Mouse (Mus musculus) thymus, adult 18-20 months (tissue): ENCODE data around the gene Slc25a10.
"Not testable (repeated sequence)": the region's sequence is repeated elsewhere in the genome, so short reads cannot be mapped to it uniquely, and the experiment has no call there.

Experiments
- DNase-seq, 2 experiments: peaks; one replicate each; pipeline ENCODE4 v3.0.0; 2022; ENCODE audit warnings: mixed read lengths in 2 of 2

Slc25a10 gene

DNA sequence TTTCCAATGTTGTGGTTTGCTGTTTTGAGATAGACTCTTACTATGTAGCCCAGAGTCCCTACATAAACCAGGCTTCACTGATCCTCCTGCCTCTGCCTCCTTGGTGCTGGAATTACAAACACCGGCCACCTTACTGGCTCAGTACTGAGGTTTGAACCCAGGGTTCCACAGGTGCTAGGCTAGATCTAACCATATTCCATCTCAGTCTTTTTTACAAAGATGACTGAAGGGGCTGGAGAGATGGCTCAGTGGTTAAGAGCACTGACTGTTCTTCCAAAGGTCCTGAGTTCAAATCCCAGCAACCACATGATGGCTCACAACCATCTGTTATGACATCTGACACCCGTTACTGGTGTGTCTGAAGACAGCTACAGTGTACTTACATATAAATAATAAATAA lies 22.6 kb downstream of the Slc25a10 start:
- DNase-seq: not testable (repeated sequence)

DNA sequence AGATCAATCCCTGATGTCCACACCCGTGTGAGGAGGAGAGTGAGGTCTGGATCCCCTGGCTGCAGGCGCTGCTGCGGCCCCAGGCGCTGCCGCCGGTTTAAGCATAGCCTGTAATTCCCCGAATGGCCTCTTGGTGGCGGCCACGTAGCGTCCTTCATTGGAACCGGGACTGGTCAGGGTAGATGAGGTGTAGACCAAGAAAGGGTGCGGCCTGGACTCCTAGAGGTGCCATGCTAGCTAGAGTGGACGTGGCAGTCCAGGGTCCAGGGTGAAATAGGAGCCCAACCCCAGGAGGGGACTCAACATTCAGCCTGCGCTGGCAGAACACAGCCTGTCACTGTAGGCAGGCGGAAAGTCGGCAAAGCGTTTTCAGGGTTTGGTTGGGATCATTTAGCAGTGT lies 24.0 kb downstream of the Slc25a10 start:
- DNase-seq: peak; percentile 54 to 66

DNA sequence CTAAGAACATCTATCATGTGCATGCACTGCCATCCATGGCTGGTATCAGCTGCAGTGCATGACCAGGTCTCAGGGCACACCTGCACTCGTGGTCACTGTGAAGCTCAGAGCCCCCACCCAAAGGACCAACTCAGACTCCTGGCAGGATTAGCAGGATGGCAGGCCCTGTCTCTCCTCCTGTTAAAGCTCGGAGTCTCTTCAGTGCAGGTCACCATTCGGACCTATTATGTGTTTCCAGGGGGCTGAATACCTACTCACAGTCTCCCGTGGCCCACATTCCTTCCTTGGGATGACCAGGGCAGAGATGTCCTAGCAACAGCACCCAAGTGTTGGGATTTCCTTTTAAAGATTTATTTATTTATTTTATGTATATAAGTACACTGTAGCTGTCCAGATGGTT lies 25.5 kb downstream of the Slc25a10 start:
- no peak for DNase-seq

DNA sequence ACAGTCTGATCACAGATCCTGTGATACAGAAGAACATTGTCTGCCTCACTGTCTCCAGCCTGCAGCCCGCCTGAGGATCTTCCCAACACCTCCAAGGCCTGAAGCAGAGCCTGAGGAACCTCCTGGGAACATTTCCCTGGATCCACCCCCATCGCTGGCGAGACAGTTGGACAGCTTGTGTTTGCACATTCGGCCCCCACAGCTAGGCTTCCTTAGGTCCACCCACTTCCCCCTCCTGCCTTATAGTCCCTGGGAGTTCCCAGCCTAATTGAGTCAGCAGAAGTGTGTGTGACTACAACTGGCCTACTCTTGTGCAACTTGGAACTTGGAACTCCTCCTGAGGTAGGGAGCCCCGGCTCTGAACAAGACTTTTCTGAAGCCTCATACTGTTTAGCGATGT lies 26.4 kb downstream of the Slc25a10 start:
- DNase-seq: no peak

DNA sequence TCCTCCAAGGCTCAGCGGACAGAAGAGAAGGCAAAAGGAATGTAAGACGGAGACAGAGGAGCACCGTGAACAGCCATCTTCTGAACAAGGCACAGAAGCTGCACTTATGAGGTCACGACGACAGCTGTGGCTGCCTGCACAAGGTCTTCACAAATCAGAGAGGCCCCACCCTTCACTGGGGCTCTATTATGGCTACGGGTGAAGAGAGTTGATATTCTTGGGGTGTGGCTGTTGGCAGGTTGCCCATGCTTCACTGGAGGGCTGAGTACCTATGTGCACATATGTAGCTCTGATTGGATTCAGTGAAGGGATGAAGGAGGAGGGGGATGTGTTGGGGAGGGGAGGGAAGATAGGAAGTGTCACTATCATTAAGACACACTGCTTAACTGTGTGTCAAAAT lies 26.9 kb downstream of the Slc25a10 start:
- no peak for DNase-seq

DNA sequence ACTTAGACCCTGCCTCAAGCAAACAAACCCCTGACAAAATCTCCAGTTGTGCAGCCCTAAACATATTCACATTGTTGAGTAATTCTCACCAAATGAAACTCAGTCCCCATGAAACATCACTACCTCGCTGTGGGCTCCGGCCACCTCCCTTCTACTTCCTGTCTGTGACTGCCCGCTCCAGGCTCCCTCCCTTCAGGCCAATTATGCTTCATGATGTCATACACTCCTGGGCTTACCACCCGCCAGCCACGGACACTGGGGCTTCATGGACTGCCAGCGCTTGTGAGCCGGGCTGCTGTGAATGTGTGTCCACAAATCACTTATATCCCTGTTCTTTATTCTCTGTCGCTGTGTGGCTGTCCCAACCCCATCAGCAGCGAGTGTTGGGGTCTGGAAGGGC lies 28.1 kb downstream of the Slc25a10 start:
- DNase-seq: no peak

DNA sequence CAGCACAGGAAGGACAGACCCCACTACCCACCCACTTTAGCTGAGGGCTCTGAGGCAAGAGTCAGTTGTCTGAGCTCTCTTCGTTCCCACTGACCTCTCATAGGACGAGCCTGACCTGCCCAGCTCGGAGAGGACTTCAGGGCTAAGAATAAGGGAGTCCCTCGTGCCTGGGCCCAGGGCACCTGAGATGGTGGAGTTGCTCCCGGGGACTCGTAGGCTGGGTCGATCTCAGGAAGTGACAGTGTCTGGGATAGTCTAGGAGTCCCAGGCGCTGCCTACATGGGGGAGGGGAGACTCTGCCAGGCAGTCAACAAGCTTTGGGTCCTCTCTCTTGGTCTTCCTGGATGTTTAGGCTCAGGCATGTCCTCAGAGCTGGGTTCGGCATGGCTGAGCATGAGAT lies 28.9 kb downstream of the Slc25a10 start:
- DNase-seq: no peak

DNA sequence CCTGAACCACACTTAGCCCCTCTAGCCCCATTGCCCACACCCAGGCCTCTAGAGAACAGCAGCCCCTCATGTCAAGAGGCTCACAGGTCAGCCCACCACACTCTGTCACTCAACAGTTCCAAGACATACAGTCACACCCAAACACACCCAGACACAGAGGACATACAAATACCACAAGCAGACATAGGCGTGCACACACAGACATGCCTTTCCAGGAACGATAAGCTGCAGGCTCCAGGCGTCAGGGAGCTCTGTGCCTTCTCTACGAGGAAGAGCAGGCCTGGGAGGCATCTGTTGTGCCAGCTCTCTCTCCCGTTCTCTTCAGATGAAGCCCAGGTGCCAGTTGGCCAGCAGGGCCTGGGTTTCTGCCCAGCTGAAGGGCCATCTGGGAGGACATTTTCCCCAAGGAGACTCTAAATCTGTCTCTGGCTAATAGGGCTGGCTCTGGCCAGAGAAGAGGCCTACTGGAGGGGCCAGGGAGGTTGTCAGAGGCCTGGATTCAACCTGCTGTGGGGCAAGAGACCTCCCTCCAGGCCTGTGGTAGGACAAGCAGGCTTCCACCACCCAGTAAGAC lies 29.4 kb downstream of the Slc25a10 start:
- DNase-seq: no peak

DNA sequence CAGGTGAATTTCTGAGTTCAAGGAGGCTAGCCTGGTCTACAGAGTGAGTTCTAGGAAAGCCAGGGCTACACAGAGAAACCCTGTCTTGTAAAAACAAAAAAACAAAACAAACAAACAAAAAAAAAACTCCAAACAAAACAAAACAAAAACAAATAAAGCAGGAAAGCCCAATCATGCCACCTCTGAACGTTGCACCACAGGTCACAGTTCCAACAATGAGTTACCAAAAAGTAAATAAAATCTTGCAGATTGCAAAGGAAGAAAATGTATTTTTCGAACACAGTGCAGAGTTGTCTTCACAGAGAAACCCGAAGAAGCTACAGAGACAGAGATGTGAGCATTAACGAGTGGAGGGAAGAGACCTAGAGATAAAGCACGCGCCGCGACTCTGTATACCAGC lies 30.9 kb downstream of the Slc25a10 start:
- no peak for DNase-seq

DNA sequence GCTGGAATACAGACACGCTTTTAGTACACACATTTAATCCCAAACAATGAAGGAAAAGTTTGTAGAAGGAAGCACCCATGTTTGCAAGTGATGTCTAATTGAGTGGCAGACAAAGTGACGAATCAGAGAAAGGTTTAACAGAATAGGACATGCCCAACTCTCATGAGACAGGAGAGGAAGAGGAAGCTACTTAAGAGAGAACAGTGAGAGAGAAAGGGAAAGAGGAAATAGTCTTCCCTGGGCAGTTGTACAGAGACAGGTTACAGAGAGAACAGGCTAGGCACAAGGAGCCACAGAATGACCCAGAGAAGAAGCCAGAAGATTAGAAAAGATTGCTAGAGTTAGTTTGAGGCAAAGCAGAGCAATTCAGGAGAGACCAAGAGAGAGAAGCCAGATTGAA lies 34.3 kb downstream of the Slc25a10 start:
- no peak for DNase-seq

DNA sequence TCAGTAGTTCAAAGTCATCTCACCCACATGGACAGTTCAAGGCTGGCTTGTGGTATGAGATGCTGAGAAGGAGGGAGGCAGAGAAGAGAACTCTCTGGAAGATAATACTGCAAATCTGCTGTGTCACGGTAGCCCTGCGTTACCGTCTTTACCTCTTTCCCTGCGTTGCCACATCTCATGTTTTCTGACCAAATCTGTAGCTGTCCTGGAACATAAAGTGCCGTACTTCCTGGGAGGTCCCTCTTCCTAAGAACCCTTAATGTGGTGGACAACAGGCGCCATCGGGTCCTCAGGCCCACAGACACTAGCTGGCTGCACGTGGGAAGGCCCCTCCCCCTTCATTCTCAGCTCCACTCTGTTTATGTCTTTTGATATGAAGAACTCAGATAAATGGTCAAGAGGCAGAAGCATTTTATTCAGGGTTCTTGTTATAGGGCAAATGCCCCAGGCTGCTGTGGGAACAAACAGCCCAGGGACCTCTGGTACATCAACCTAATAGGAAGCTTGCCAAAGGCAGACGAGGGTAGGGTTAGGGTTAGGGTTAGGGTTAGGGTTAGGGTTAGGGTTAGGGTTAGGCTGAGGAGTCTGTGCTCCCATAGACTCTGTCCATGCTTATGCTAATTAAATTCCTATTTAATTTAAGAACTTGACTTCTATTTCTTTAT lies 36.2 kb downstream of the Slc25a10 start:
- DNase-seq: no peak

DNA sequence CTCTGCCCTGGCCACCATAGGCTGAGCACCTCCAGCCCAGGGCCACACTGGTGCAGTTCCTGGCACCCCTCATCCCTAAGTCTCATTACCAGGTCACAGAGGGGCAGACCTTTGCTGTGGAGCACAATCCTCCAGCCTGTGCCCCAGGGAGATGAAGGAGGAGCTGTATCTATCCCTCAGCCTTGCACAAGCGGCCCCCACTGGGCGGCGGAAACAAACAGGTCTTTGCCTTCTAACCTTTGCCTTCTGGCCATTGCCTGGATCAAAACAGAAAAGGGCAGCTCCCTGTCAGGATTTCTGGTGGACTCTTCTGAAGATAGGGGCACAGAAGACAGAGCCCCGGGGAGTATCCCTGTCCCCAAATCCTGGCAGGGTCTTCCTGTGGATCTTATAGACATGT lies 37.3 kb downstream of the Slc25a10 start:
- no peak for DNase-seq

DNA sequence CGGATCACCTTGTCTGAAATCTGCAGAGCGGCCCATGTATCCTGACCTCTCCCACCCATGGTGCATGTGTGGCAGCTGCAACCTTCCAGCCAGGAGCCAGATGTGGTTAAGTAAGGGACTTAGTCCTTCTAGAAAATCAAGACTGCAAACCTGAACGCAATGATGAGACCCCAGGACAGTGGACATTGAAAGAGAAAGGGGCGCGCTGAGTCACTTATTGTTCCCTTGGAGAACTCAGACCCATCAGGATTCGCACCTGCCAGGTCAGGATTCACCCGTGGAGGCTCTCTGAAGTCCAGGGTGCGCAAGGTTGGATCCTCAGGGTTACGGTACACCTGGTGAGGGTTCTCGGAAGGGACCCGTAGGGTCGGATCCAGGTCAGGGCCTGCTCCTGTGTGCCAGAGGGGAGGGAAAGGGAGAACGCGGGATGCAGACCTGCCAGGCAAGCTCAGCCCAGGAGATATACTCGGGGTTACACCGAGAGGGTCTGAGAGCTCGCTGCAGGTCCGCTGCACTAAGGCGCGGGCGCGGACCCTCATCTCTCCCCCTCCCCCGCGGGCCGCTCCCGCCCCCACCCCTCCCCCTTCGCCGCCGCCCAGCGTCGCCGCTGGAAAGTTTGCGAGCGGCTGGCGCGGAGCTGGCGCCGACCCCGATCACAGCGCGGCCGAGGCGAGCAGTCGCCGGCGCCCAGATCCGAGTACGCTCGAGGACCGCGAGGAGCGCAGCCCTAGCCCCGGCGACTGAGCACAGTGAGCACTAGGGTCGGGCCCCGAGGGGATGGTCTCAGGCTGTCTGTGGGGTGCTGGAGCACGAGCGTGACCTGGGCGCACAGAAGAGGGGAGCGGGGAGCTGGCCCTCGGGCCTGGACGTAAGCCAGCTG lies 38.7 kb downstream of the Slc25a10 start, which contains the start of gene Gcgr:
Gene Gcgr (plus strand): TSS at position 615 of the 880 bp plus-strand sequence.
- no peak for DNase-seq

DNA sequence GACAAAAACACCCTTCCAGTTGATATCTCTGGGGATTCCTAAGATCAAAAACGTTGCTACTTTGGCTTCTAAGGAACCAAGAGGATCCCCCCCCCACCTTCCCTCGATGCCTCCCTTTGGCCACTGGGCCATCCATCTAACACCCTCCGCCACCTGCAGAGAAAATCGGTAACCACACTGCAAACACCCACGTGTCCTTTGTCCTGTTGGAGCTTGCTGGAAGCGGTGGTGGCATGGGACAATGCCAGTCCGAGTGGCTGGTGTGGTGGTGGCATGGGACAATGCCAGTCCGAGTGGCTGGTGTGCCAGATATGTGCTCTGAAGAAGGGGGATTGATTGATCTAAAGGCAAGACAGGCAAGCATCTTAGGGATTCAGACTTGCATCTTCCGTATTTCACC lies 40.0 kb downstream of the Slc25a10 start:
- no peak for DNase-seq

DNA sequence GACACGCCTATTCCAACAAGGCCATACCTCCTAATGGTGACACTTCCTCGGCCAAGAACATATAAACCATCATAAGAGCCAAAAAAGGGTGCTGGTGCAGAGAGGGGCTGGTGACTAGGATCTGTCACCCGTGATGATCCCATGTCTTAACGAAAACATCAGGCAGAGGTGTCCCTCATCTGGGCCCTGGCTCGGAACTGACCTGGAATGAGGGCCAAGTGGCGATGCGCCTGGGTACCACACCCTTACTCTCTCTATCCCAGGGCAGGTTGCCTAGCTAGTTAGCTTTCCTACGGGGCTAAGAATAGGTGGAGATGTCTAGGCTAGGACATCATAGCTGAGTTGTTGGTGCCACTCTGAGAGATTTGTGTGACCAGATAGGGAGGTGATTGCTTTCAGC lies 42.5 kb downstream of the Slc25a10 start:
- no peak for DNase-seq

DNA sequence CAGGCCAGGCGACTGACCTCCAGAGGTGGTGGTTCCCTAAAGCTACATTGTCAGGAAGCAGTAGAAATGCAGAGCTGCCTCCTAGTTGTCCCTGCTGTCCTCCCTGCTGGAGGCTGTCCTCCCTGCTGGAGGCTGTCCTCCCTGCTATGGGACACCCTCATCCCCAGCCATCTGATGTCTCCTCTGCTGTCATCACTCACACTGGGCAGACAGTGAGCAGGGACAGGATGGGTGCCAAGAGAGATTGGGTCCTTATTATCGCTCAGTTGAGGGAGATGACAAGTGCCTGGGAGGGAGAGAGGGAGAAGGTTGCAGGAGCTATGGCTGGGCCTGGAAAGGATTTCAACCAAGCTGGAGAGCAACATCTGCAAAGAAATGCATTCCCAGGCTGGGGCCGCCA lies 43.5 kb downstream of the Slc25a10 start:
- DNase-seq: no peak

DNA sequence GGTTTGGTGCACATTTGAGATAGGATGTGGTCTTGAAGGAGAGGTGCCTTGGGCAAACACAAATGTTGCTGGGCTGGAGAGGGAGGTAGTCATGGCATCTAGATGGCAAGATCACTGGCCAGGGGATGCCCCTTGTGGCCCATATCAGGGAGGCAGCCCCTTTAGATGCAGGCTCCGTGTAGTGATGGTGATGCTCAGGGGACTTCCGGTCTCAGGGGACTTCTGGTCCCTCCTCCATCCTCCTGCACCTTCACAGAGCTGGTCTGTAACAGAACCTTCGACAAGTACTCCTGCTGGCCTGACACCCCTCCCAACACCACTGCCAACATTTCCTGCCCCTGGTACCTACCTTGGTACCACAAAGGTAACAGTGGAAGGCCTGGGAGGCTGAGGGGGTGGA lies 44.2 kb downstream of the Slc25a10 start:
- no peak for DNase-seq

DNA sequence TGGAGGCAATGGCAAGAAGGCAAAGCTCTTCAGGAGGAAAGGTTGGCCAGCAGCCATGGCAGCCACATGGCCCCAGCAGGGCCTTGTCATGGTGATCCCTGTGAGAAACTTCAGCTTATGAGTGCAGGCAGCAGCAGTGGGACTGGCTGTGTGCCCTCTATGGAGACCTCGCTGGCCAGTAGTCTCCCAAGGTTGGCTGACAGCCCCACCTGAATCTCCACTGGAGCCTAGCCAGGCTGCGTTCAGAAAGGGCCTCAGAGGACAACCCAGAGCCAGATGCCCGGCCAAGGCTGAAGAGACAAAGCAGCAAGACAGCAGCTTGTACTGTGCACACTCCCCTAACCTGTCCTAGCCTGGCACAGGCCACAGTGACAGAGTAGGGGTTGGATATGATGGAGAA lies 46.8 kb downstream of the Slc25a10 start:
- DNase-seq: no peak

DNA sequence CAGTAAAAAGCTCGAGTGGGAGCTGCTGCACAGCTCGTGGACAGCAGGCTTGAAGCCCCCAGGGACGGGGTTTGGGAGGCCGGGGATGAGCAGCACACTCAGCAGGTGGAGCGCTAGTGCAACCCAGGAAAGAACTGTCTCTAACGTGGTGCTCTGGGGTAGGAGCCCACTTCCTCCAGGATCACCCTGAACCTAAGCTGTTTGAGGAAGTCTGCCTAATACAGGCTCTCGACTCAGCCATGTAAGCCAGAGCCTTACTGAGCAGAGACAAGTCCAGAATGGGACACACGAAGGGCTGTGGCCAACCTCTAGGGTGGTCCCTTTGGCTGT lies 47.3 kb downstream of the Slc25a10 start:
- DNase-seq: no peak

DNA sequence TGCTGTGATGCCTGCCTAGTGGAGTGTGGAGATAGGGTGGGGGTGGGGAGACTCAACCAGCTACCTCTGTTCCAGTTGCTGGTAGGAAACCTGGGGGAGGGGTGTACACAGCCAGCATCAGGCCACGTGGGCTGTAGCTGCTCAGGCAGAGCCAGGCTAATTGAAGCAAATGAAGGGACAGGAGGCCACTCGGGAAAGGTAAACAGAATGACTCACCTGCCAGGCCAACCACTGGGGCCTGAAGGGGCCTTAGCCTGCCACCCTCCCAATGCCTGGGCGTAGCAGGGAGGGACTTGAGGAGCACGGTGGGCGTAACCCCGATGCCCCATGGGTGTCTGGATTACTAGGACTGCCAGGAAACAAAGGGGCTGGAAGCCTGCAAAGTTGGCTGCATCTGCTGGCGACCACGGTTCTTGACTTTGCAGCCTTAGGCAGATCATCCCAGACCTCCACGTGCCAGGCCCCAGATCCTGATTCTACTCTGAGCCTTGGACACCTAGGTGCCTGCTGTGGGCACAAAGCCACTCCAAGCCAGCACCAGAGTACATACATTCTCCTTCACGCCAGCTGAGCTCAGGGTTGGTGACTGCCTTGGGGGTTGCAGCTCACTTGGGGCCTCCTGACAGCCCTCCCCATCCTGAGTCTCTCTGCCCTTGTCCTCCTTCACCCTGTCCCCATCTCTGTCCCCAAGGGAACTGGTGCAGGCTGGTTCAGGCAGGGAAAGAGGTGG lies 47.8 kb downstream of the Slc25a10 start:
- DNase-seq: no peak

DNA sequence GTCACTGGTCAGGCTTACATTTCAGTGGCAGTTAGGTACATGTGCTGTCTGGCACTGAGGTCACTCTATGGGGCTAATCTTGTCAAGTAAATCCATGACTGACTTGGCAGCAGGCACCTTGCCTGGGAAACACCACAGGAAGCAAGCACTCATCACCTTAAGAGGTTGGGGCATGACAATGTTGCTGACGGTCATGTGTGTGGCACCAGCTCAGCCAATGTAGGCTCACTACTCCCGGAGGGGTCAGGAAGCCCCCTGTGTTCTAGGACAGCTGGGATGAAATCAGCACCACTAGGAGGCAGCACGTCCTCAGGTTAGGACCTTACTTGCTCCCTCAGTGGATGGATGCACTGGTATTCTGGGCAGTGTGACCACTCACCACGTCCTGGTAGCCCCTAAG lies 50.3 kb downstream of the Slc25a10 start:
- DNase-seq: no peak

DNA sequence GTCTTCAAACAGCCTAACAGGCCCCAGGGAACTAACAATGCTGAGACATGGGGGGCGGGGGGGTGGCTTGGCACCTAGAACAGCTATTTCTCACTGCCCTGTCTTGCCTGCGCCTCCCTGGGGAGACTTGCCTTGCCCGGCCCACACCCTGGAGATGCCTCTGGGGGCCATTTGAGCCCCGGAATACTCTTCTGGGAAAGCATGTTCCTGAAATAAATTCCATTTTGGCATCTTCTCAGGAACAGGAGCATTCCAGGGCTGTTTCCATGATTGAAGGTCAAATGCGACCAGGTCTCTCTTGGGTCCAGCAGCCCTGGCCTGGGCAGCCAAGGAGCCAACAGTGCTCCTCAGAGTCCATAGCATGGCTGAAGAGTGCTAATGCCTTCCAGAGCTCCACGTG lies 50.7 kb downstream of the Slc25a10 start:
- DNase-seq: no peak

DNA sequence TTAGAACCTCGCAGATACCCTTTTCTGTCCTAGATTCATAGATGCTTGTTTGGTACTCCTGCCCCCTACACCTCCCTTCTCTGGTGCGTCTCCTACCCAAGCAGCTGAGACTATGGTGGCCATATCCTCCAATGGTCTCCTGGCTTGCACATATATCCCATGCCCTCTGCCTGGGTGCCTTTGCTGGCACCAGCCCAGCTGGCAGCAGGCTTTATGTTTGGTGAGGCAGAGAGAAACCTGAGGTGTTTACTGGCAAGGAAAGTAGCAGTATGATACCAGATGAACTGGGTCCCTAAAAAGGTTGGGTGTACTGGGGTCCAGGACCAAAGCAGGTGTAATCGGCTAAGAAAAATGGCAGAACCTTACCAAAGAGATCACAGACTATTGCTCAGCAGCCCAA lies 54.3 kb downstream of the Slc25a10 start:
- DNase-seq: no peak

DNA sequence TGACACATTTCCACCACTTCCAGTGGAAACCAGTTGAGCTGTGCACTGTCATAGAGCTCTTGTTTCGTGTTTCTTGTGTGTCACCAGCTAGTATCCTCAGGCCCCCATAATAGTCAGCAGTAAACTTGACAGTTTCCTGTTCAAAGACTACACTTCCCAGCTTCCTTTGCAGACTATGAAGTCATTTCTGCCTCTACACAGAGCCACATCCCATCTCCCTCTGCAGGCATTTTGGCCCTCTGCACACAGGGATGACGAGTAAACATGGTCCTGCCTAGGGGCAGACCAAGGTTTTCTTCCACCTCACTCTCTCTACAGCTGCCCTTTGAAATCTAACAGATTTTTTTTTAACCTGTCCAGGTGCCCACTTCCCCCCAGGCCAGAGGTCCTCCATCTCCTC lies 55.8 kb downstream of the Slc25a10 start:
- no peak for DNase-seq
